Mouse (Mus musculus): ENCODE measurements around the gene Tmem95.

GRCm38 (mm10) chr11:69900471-69901405, 22.9 kb upstream of the Tmem95 start, which contains the start of the genes 2810408A11Rik and Neurl4:
- TF ChIP-seq POLR2A (IDR thresholded peaks at IDR 0.05; ENCODE audit: insufficient read depth, low read length) (no peak), CTCF (IDR thresholded peaks at IDR 0.05; ENCODE audit: low read depth, low read length) (no peak), EP300 (IDR thresholded peaks at IDR 0.05; ENCODE audit: insufficient read depth, low read depth, low read length) (no peak; the same call in 1 of the 2 replicates)

All from ES-Bruce4 (cell line).